Mouse (Mus musculus) CH12F3 (cell line): ENCODE results near the gene Als2cr12.
"Not testable (repeated sequence)": the region's sequence is repeated elsewhere in the genome, so short reads cannot be mapped to it uniquely, and the experiment has no call there.

ENCODE experiments used
- in situ Hi-C: fragments of 300-500 bp; cut with MboI; formaldehyde crosslinking; loops from 2 replicates; pipeline ENCODE4 v1.14.3; 2020; ENCODE audit warnings: low sequenced_read_pairs

Gene Als2cr12

GRCm38 (mm10) chr1:58616176-58616575, 79.6 kb downstream of the Als2cr12 start:
- in situ Hi-C loops = no loop called here

GRCm38 (mm10) chr1:58615146-58615545, 80.6 kb downstream of the Als2cr12 start:
- in situ Hi-C loops = no loop called here

GRCm38 (mm10) chr1:58614424-58614823, 81.4 kb downstream of the Als2cr12 start:
- in situ Hi-C loops = no loop called here

- in situ Hi-C loops = no loop called here
Observed at GRCm38 (mm10) chr1:58613786-58614185, 82.0 kb downstream of the Als2cr12 start.

GRCm38 (mm10) chr1:58610611-58611010, 85.2 kb downstream of the Als2cr12 start:
- in situ Hi-C loops = no loop called here

GRCm38 (mm10) chr1:58610166-58610565, 85.6 kb downstream of the Als2cr12 start:
- in situ Hi-C loops = no loop called here

- in situ Hi-C loops = not testable (repeated sequence)
Observed at GRCm38 (mm10) chr1:58609591-58609990, 86.2 kb downstream of the Als2cr12 start.

GRCm38 (mm10) chr1:58603738-58604137, 92.1 kb downstream of the Als2cr12 start:
- in situ Hi-C loops = no loop called here

- in situ Hi-C loops = no loop called here
Observed at GRCm38 (mm10) chr1:58602681-58603080, 93.1 kb downstream of the Als2cr12 start.
